Mouse (Mus musculus): ENCODE data around the gene Ceacam15. TPM values are rescaled to one million over a fixed set of nuclear protein-coding genes. Genes with fewer than 3 reads are reported as not detected.
"Not testable (repeated sequence)": the region's sequence is repeated elsewhere in the genome, so short reads cannot be mapped to it uniquely, and the experiment has no call there.

Gene Ceacam15
- polyA plus RNA-seq, 1 experiment, result not detected

- Histone ChIP-seq H3K4me1 (ENCODE audit: control insufficient read depth, insufficient read depth, low read length) (no peaks in the 10 kb centered on the region), H3K27ac (ENCODE audit: insufficient read depth, low read length) (no peak overlapping the region), H3K4me3 (ENCODE audit: insufficient read depth, low read length) (no peak overlapping the region)
- no peak for TF ChIP-seq CTCF (IDR thresholded peaks at IDR 0.05; ENCODE audit: borderline replicate concordance, insufficient read depth, low read length)
- no peak for TF ChIP-seq POLR2A (IDR thresholded peaks at IDR 0.05; ENCODE audit: low read depth, low read length)
These were observed 19.5 kb upstream of the Ceacam15 start for GRCm38 (mm10) chr7:16695025-16695424.

- Histone ChIP-seq H3K4me1 (ENCODE audit: control insufficient read depth, insufficient read depth, low read length) (no peaks in the 10 kb centered on the region), H3K27ac (ENCODE audit: insufficient read depth, low read length) (no peak overlapping the region), H3K4me3 (ENCODE audit: insufficient read depth, low read length) (no peak overlapping the region)
- TF ChIP-seq CTCF (IDR thresholded peaks at IDR 0.05; ENCODE audit: borderline replicate concordance, insufficient read depth, low read length) (no peak), POLR2A (IDR thresholded peaks at IDR 0.05; ENCODE audit: low read depth, low read length) (no peak)
These were observed 13.7 kb upstream of the Ceacam15 start for GRCm38 (mm10) chr7:16689196-16689595.

DNA sequence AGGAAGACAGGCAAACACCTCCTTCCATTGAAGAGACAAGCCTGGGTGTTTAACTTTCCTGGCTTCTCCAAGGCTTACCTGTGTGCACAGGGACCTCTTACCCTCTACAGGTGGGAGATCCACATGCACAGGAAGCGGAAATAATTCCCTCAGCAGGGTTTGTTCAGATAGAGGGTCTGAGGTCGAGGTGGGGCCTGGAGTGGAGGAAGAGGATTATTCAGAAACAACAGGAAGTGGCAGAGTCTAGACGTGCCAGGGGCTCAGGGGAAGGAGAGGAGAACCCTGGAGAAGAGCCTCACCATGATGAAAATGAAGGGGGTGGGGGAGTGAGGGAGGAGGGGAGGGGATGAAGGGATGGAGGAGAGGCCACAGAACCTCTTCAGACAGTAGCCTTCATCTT is 4.7 kb upstream of the Ceacam15 start:
- H3K4me3 ChIP-seq (ENCODE audit: insufficient read depth, low read length); H3K27ac ChIP-seq (ENCODE audit: insufficient read depth, low read length); H3K4me1 ChIP-seq (ENCODE audit: control insufficient read depth, insufficient read depth, low read length): not testable (repeated sequence)

DNA sequence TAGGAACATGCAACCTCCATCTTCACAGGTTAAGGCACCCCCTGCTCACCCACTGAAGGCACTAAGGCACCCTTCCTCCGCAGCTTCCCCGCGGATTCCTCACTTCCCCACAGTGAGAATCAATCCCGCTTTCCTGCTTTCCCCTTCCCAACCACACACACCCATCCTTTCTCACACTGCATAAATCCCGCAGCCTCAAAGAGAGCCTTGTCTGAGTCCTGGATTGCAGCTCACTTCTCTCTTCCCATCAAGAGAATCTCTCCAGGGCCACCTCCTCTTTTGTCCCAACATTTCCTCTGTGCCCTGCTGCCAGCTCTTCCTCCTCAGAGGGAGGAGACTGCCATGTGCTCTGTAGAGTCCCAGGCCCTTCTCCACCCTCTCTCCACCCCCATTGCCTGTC is 806 bp downstream of the Ceacam15 start:
- H3K27ac ChIP-seq (ENCODE audit: insufficient read depth, low read length); H3K4me3 ChIP-seq (ENCODE audit: insufficient read depth, low read length); H3K4me1 ChIP-seq (ENCODE audit: control insufficient read depth, insufficient read depth, low read length): not testable (repeated sequence)

GRCm38 (mm10) chr7:16673823-16674222 is 1.7 kb downstream of the Ceacam15 start:
- Histone ChIP-seq H3K27ac (ENCODE audit: insufficient read depth, low read length) (no peak overlapping the region), H3K4me3 (ENCODE audit: insufficient read depth, low read length) (no peak overlapping the region), H3K4me1 (ENCODE audit: control insufficient read depth, insufficient read depth, low read length) (no peaks in the 10 kb centered on the region)
- TF ChIP-seq POLR2A (IDR thresholded peaks at IDR 0.05; ENCODE audit: low read depth, low read length) (no peak), CTCF (IDR thresholded peaks at IDR 0.05; ENCODE audit: borderline replicate concordance, insufficient read depth, low read length) (no peak)

DNA sequence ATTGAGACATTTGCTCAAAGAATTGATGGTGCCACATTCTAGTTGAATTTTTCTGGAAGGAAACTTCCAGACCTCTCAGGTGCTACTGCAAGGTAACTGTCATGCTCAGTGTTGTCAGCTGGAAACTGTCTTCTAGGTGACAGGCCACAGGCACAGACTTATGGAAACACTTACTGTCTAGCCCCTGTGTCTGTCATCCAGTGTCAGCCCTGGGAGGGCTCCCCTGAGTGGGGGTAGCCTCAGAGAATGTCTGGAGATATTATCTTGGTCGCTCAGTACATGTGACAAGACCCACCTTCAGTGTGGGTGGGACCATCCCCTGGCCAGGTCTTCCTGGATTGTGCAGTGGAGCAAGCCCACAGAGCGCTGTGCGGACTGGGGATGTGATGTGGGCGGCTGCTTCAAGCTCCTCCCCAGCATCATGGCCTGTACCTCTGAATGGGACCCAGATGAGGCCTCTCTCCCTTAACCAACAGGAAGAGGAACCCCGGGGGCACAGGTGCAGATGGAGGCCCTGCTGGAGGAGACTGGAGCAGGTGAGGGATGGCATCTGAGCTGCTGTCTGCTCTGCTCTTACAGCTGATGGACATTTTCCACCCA is 7.1 kb downstream of the Ceacam15 start:
- not testable (repeated sequence) for H3K27ac ChIP-seq (ENCODE audit: insufficient read depth, low read length); H3K4me3 ChIP-seq (ENCODE audit: insufficient read depth, low read length); H3K4me1 ChIP-seq (ENCODE audit: control insufficient read depth, insufficient read depth, low read length)

DNA sequence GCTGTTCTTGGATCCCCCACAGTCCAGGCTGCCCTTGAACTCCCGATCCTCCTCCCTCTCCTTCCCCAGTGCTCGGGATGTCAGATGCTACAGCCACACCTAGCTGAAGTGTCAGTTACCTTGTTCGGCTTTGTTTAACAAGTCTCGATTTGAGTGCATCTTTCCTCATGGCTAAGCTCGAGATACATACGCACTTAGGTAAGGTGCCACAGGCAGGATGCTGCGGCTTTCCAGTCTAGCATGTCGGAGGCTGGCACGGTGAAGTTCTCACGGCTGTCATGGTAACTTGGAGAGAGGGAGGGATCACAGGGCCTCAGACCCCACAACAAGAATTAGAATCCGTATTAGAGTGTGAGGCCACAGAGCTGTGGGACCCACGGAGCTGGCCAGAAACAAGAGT is 31.2 kb downstream of the Ceacam15 start:
- H3K4me1 ChIP-seq (ENCODE audit: control insufficient read depth, insufficient read depth, low read length), result no peaks in the 10 kb centered on the region
- no peak overlapping the region for H3K4me3 ChIP-seq (ENCODE audit: insufficient read depth, low read length)
- no peak for TF ChIP-seq POLR2A (IDR thresholded peaks at IDR 0.05; ENCODE audit: low read depth, low read length)
- no peak for TF ChIP-seq CTCF (IDR thresholded peaks at IDR 0.05; ENCODE audit: borderline replicate concordance, insufficient read depth, low read length)
- H3K27ac ChIP-seq (ENCODE audit: insufficient read depth, low read length), result no peak overlapping the region

GRCm38 (mm10) chr7:16643106-16643505 is 32.4 kb downstream of the Ceacam15 start:
- H3K4me3 ChIP-seq (ENCODE audit: insufficient read depth, low read length); H3K4me1 ChIP-seq (ENCODE audit: control insufficient read depth, insufficient read depth, low read length); H3K27ac ChIP-seq (ENCODE audit: insufficient read depth, low read length): not testable (repeated sequence)

DNA sequence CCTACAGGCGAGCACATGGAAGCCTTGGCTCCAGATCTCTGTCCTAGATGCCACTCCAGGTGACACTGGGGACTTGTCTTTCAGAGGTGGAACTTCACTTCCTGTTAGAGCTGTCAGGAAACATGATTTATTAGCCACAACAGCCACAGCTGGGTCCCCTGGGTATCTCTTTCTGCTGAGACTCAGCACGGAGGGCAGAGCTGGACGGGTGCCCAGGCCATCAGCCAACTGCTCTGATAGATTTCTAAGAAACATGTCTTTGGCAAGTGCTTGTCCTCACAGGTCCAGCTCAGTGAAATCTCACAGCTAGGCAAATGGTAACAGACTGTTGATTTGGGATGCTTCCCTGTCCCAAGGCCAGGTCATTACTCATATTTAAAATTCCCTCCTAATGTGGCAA is 36.5 kb downstream of the Ceacam15 start:
- H3K27ac ChIP-seq (ENCODE audit: insufficient read depth, low read length), result no peak overlapping the region
- TF ChIP-seq POLR2A (IDR thresholded peaks at IDR 0.05; ENCODE audit: low read depth, low read length) (no peak), CTCF (IDR thresholded peaks at IDR 0.05; ENCODE audit: borderline replicate concordance, insufficient read depth, low read length) (no peak)
- H3K4me3 ChIP-seq (ENCODE audit: insufficient read depth, low read length), result no peak overlapping the region
- H3K4me1 ChIP-seq (ENCODE audit: control insufficient read depth, insufficient read depth, low read length), result no peaks in the 10 kb centered on the region

- Histone ChIP-seq H3K27ac (ENCODE audit: insufficient read depth, low read length) (no peak overlapping the region), H3K4me1 (ENCODE audit: control insufficient read depth, insufficient read depth, low read length) (no peaks in the 10 kb centered on the region), H3K4me3 (ENCODE audit: insufficient read depth, low read length) (no peak overlapping the region)
- TF ChIP-seq CTCF (IDR thresholded peaks at IDR 0.05; ENCODE audit: borderline replicate concordance, insufficient read depth, low read length) (no peak), POLR2A (IDR thresholded peaks at IDR 0.05; ENCODE audit: low read depth, low read length) (no peak)
These were observed 40.4 kb downstream of the Ceacam15 start for GRCm38 (mm10) chr7:16635116-16635515.

DNA sequence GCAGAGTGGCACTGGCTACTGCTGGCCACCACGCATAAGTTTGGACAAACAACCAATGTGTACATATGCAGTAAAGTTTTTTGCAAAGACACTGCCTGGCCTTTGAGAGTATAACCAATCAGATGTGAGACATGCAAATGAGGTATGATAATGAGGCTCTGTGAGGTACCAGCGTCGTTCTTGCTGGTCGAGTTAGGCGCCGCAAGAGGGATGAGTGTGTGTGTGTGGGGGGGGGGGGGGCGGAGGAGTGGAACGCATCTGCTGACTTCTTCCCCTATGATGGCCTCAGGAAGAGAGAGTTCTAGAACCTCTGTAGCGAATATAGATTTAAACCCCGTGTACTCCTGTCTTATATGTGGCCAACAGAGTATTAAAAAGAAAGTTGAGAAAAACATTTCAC is 41.6 kb downstream of the Ceacam15 start:
- H3K4me3 ChIP-seq (ENCODE audit: insufficient read depth, low read length); H3K27ac ChIP-seq (ENCODE audit: insufficient read depth, low read length); H3K4me1 ChIP-seq (ENCODE audit: control insufficient read depth, insufficient read depth, low read length): not testable (repeated sequence)

All from embryonic fibroblast, embryonic 13.5 days (primary cell).